Mouse (Mus musculus) G1E (cell line): ENCODE measurements around the gene Gm42906. TPM values are rescaled to one million over a fixed set of nuclear protein-coding genes. Genes with fewer than 3 reads are reported as not detected.

ENCODE experiments used
- ATAC-seq: 2 replicates; pipeline ENCODE4 v1.8.0; 2016; ENCODE audit warnings: mild to moderate bottlenecking; ENCODE audit not compliant: insufficient number of reproducible peaks, poor library complexity, low FRiP score, severe bottlenecking; ENCODE audit errors: extremely low read depth
- DNase-seq: peaks from one replicate; pipeline ENCODE4 v3.0.0; 2012; ENCODE audit warnings: low spot score
- H3K27me3 ChIP-seq: 2 replicates; pipeline ENCODE4 v1.6.1; 2012; ENCODE audit warnings: mild to moderate bottlenecking, low read length, inconsistent platforms; ENCODE audit not compliant: insufficient read depth
- H3K36me3 ChIP-seq: replicated peaks from 2 replicates; pipeline ENCODE3; 2012; ENCODE audit warnings: mild to moderate bottlenecking, inconsistent platforms
- H3K4me1 ChIP-seq: 2 replicates; pipeline ENCODE4 v1.6.1; 2012; ENCODE audit warnings: low read depth, low read length, inconsistent platforms, mixed read lengths; ENCODE audit not compliant: insufficient read depth
- H3K4me3 ChIP-seq: 2 replicates; pipeline ENCODE4 v1.5.1; 2012; ENCODE audit warnings: low read depth, mild to moderate bottlenecking, inconsistent platforms, low read length, moderate library complexity, mixed read lengths
- H3K9me3 ChIP-seq: replicated peaks from 2 replicates; pipeline ENCODE4 v1.6.1; 2012; ENCODE audit warnings: inconsistent platforms
- CTCF ChIP-seq: IDR thresholded peaks from 2 replicates; pipeline ENCODE4 v1.5.1; 2012; ENCODE audit warnings: low read depth, low read length, inconsistent platforms, mixed read lengths
- GATA1 ChIP-seq: IDR thresholded peaks from 2 replicates; pipeline ENCODE4 v1.6.1; 2012; ENCODE audit warnings: borderline replicate concordance, low read length, inconsistent platforms, mixed read lengths
- GATA2 ChIP-seq: IDR thresholded peaks from 2 replicates; pipeline ENCODE4 v1.6.1; 2012; ENCODE audit warnings: low read depth, low read length, inconsistent platforms, borderline replicate concordance
- POLR2AphosphoS5 ChIP-seq: IDR thresholded peaks from 2 replicates; pipeline ENCODE4 v1.6.1; 2012; ENCODE audit warnings: low read depth, low read length, inconsistent platforms; ENCODE audit not compliant: insufficient replicate concordance
- TAL1 ChIP-seq: conservative IDR thresholded peaks from 2 replicates; pipeline ENCODE4 v1.6.1; 2012; ENCODE audit warnings: low read depth, low read length, inconsistent platforms, mixed read lengths
- polyA plus RNA-seq: library from polyadenylated mRNA; stranded (reverse); fragments of >175 nt; gene quantifications from 2 replicates; pipeline ENCODE4 v1.2.3, GENCODE M21; 2012
- total RNA-seq, 2 experiments: library from RNA; stranded (forward) in 1 of 2; stranded (reverse) in 1 of 2; fragments of 200-1000 nt in 1 of 2; fragments of >200 nt in 1 of 2; fragmentation: Nextera tagmentation in 1 of 2; gene quantifications; 2 replicates each; pipeline ENCODE4 v1.2.3; 2014 to 2017

Gm42906 gene
- total and polyA plus RNA-seq, 3 experiments, result not detected

DNA sequence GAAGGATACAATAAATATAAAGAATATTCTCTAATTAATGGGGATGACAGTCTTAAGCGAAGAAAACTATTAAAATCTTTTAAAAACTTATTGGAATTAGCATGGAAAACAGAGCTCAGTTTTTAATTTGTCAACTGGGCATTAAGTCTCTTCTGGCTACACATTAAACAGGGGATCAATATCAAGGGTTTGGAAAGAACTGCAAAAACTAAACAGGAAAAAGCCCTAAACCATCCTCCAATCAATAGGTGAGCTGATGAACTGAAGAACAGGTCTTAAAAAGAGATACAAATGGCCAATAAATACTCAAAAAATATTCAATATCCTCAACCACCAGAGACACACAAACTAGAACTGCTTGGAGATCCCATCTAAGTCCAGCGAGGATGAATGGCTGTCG lies 250.8 kb downstream of the Gm42906 start:
- no peak for ATAC-seq
- Histone ChIP-seq H3K4me3 (no peak overlapping the region), H3K4me1 (no peaks in the 10 kb centered on the region), H3K27me3 (no peaks in the 10 kb centered on the region), H3K36me3 (no peaks in the 10 kb centered on the region), H3K9me3 (peaks cover 15% of the 10 kb centered on the region)
- TF ChIP-seq TAL1 (no peak), GATA1 (no peak), POLR2AphosphoS5 (no peak), GATA2 (no peak), CTCF (no peak)
- no peak for DNase-seq

DNA sequence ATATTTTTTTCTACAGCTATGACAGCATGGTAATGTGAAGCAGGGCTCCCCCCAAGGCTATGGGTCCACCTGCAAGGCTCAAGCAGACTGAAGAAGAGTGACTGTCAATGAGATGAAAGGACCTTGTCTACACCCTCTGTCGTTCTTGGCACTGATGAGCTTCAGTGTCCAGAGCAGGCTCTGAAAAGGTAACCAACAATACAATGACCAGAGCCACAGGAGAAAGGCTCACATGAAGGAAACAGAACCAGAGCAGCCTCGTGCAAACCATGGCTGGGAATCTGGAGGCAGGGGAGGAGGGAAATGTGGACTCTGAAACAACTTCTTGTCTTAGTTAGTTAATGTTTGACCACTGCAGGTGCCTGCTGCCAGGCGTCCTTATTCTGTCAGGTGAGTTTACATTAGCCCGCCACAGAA lies 252.1 kb downstream of the Gm42906 start:
- ATAC-seq, result no peak
- Histone ChIP-seq H3K4me3 (no peak overlapping the region), H3K4me1 (no peaks in the 10 kb centered on the region), H3K9me3 (peaks cover 12% of the 10 kb centered on the region), H3K27me3 (no peaks in the 10 kb centered on the region), H3K36me3 (no peaks in the 10 kb centered on the region)
- no peak for DNase-seq
- no peak for TF ChIP-seq GATA2

DNA sequence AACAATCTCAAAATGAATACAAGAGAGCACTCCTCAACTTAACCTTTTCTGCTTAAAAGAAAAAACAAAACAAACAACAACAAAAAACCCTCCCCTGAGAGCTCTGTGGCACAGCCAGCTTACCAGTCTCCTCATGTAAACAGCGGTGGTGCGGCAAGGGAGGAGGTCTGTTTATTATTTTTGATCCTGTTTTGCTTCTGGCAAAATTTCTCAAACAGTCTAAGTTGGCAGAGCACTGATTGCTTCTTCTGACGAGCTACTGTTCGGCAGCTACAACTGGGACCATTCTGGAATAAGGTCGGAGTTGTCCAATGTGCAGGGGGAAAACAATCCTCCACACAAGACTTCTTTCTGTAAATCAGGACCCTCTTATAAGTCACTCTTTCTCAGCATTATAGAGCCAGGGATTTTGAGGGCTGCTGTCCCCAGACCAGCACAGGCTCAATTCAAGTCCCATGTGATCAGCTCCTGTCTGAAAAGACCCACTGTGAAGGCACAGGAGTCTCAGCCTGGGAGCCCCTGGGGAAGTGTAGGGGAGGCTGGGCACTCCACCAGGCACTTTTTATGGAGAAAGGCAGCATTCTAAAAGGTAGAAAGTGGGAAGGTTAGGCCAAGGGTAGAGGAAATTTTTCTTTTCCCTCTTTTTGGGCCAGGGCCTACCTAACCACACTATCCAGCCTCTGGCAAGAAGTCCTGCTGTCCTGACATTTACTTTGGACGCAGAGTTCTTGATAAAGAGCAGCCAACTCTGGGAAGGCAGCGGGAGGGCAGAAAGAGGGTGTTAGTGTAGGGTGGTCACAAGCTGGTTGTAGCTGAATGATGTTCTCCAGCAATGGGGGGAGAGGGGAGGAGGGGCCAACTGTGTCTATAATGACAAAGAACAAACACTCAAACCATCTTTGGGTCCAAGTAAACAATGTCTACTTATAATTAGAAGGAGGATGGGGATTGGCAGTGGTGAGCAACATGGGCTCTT lies 253.2 kb downstream of the Gm42906 start:
- TF ChIP-seq POLR2AphosphoS5 (no peak), CTCF (no peak), TAL1 (no peak), GATA1 (no peak), GATA2 (no peak)
- H3K27me3 ChIP-seq, result no peaks in the 10 kb centered on the region
- no peak for DNase-seq
- H3K9me3 ChIP-seq, result peaks cover 16% of the 10 kb centered on the region
- H3K4me1 ChIP-seq, result no peaks in the 10 kb centered on the region
- no peaks in the 10 kb centered on the region for H3K36me3 ChIP-seq
- ATAC-seq, result no peak
- no peak overlapping the region for H3K4me3 ChIP-seq

DNA sequence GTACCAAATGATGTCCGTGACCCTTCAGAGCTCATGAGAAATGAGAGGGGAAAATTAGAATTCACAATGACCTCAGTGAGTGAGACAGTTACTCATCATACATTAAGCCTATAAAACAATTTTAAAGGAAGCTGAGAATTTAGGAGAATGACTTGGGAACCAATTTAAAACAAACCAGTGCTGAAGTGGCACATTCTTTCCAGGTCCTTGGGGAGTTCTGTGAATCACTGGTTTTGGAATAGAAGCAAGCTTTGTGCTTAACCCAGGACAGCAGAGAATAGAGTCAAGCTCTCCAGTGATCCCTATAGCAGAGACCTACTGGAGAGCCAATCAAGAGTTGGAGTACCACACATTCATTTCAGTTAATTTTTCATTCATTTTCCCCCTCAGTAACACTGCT lies 254.2 kb downstream of the Gm42906 start:
- no peaks in the 10 kb centered on the region for H3K36me3 ChIP-seq
- H3K9me3 ChIP-seq, result peaks cover 16% of the 10 kb centered on the region
- DNase-seq, result no peak
- ATAC-seq, result no peak
- no peaks in the 10 kb centered on the region for H3K27me3 ChIP-seq
- no peak overlapping the region for H3K4me3 ChIP-seq
- H3K4me1 ChIP-seq, result no peaks in the 10 kb centered on the region
- TF ChIP-seq TAL1 (no peak), GATA1 (no peak), POLR2AphosphoS5 (no peak), CTCF (no peak), GATA2 (no peak)

DNA sequence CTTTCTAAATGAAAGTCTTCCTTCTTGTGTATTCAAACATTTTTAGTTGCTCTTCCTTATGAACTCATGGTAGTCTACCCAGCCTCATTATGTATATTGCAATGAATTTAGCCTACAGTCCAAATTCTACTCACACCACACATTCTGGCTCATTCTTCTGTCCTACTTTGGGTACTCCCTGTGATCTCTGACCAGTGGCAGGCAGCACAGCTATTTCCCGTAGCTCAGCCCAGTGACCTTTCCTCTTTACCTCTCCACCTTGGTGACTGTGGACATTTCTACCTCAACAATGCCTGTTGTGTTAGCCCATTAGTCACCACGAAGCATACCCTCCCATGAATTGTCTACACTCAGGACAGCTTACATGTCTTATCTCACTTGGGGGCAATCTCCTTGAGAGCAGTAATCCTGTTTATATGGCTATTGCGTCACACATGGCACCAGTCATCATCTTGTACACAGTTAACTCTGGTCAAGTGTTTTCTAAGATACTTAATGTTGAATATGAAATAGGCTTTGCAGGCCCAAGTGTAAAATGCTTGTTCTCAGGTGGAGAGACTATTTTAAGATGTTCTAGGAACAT lies 257.7 kb downstream of the Gm42906 start:
- Histone ChIP-seq H3K4me3 (no peak overlapping the region), H3K36me3 (no peaks in the 10 kb centered on the region), H3K27me3 (no peaks in the 10 kb centered on the region), H3K9me3 (peaks cover 16% of the 10 kb centered on the region), H3K4me1 (no peaks in the 10 kb centered on the region)
- no peak for DNase-seq
- TF ChIP-seq GATA1 (no peak), POLR2AphosphoS5 (no peak), TAL1 (no peak), GATA2 (no peak), CTCF (no peak)
- no peak for ATAC-seq

DNA sequence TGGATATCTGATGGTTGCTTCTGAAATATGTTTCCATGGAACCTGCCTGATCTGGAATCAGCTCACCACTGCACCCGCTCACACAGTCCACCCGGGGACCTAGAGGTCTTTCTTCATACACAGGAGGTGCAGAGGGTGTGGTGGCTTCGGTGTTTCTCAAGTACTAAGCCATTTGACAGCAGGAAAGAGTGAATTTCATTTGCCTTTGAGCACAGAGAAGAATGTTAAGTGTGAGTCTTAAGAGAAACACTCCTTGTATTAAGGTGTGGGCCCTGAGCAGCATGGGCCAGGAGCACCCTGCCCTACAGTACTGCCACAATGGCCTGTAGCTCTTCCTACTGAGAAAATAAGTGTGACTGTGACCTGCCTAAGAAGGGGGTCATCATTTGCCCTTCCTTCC lies 259.8 kb downstream of the Gm42906 start:
- TF ChIP-seq POLR2AphosphoS5 (no peak), CTCF (no peak), TAL1 (no peak), GATA1 (no peak), GATA2 (no peak)
- Histone ChIP-seq H3K9me3 (peaks cover 13% of the 10 kb centered on the region), H3K4me1 (no peaks in the 10 kb centered on the region), H3K4me3 (no peak overlapping the region), H3K27me3 (no peaks in the 10 kb centered on the region), H3K36me3 (no peaks in the 10 kb centered on the region)
- no peak for ATAC-seq
- no peak for DNase-seq
